Mouse (Mus musculus) embryonic facial prominence, embryonic 13.5 days (tissue): ENCODE data around the gene Cdk20. TPM values are rescaled to one million over a fixed set of nuclear protein-coding genes. Genes with fewer than 3 reads are reported as not detected.

ENCODE experiments used
- ATAC-seq: fragments of 200-750 bp; cut with Nextera tagmentation; 2 replicates; pipeline ENCODE4 v1.8.0; 2017; ENCODE audit warnings: low read depth; ENCODE audit not compliant: insufficient number of reproducible peaks, insufficient read depth, low FRiP score, low TSS enrichment
- H3K27ac ChIP-seq: fragments of 300-500 bp; sonication (generic); 2 replicates; pipeline ENCODE4 v1.5.1; 2015; ENCODE audit warnings: moderate library complexity, mild to moderate bottlenecking, inconsistent platforms
- H3K27me3 ChIP-seq: fragments of 300-500 bp; sonication (generic); 2 replicates; pipeline ENCODE4 v1.6.1; 2015; ENCODE audit warnings: mild to moderate bottlenecking, inconsistent platforms
- H3K36me3 ChIP-seq: fragments of 300-500 bp; sonication (generic); 2 replicates; pipeline ENCODE4 v1.6.1; 2015; ENCODE audit warnings: mild to moderate bottlenecking, inconsistent platforms
- H3K4me1 ChIP-seq: fragments of 300-500 bp; sonication (generic); 2 replicates; pipeline ENCODE4 v1.6.1; 2015; ENCODE audit warnings: inconsistent platforms
- H3K4me2 ChIP-seq: fragments of 300-500 bp; sonication (generic); 2 replicates; pipeline ENCODE4 v1.6.1; 2015; ENCODE audit warnings: moderate library complexity, mild to moderate bottlenecking, inconsistent platforms
- H3K4me3 ChIP-seq: fragments of 300-500 bp; sonication (generic); 2 replicates; pipeline ENCODE4 v1.5.1; 2015; ENCODE audit warnings: mild to moderate bottlenecking, inconsistent platforms
- H3K9ac ChIP-seq: fragments of 300-500 bp; sonication (generic); 2 replicates; pipeline ENCODE4 v1.6.1; 2015; ENCODE audit warnings: mild to moderate bottlenecking, inconsistent platforms
- H3K9me3 ChIP-seq: fragments of 300-500 bp; sonication (generic); 2 replicates; pipeline ENCODE4 v1.6.1; 2016; ENCODE audit warnings: inconsistent platforms
- WGBS: fragments of 180-500 bp; shearing (Covaris S2); methylation state at CpG from one replicate; pipeline ENCODE4 v1.1.7; 2015; ENCODE audit warnings: mixed read lengths; 5-methylcytosine and 5-hydroxymethylcytosine counted together
- polyA plus RNA-seq: library from polyadenylated mRNA; unstranded; fragments of >200 nt; fragmentation: Nextera tagmentation; extraction: Ambion mirVana; gene quantifications from 2 replicates; pipeline ENCODE4 v1.2.1, GENCODE M21; 2015

The Cdk20 gene
- polyA plus RNA-seq, 1 experiment from 2014 or later, result 15.8 TPM

GRCm38 (mm10) chr13:64403519-64403918 lies 28.6 kb upstream of the Cdk20 start:
- Histone ChIP-seq H3K27ac (no peak overlapping the region), H3K4me2 (no peak overlapping the region), H3K27me3 (no peaks in the 10 kb centered on the region), H3K4me1 (peaks cover 11% of the 10 kb centered on the region), H3K4me3 (no peak overlapping the region), H3K9me3 (no peaks in the 10 kb centered on the region), H3K9ac (no peak overlapping the region), H3K36me3 (no peaks in the 10 kb centered on the region)
- ATAC-seq, result no peak
- WGBS, result 36% methylated on average over 3 of the region's 3 CpGs

GRCm38 (mm10) chr13:64405550-64405949 lies 26.6 kb upstream of the Cdk20 start:
- Histone ChIP-seq H3K27ac (no peak overlapping the region), H3K4me1 (peaks cover 11% of the 10 kb centered on the region), H3K27me3 (no peaks in the 10 kb centered on the region), H3K4me2 (no peak overlapping the region), H3K9me3 (no peaks in the 10 kb centered on the region), H3K36me3 (no peaks in the 10 kb centered on the region), H3K9ac (no peak overlapping the region), H3K4me3 (no peak overlapping the region)
- WGBS, result 78% methylated on average over 6 of the region's 6 CpGs
- ATAC-seq, result no peak

GRCm38 (mm10) chr13:64407992-64408391 lies 24.1 kb upstream of the Cdk20 start:
- Histone ChIP-seq H3K4me2 (no peak overlapping the region), H3K4me1 (no peaks in the 10 kb centered on the region), H3K27ac (no peak overlapping the region), H3K4me3 (no peak overlapping the region), H3K9me3 (no peaks in the 10 kb centered on the region), H3K27me3 (no peaks in the 10 kb centered on the region), H3K36me3 (no peaks in the 10 kb centered on the region), H3K9ac (no peak overlapping the region)
- no peak for ATAC-seq
- 91% methylated on average over 5 of the region's 5 CpGs for WGBS

GRCm38 (mm10) chr13:64410604-64411003 lies 21.5 kb upstream of the Cdk20 start:
- ATAC-seq, result no peak
- Histone ChIP-seq H3K4me2 (no peak overlapping the region), H3K4me1 (no peaks in the 10 kb centered on the region), H3K27me3 (no peaks in the 10 kb centered on the region), H3K4me3 (no peak overlapping the region), H3K9ac (no peak overlapping the region), H3K36me3 (no peaks in the 10 kb centered on the region), H3K27ac (no peak overlapping the region), H3K9me3 (no peaks in the 10 kb centered on the region)
- WGBS, result 75% methylated on average over 5 of the region's 5 CpGs

DNA sequence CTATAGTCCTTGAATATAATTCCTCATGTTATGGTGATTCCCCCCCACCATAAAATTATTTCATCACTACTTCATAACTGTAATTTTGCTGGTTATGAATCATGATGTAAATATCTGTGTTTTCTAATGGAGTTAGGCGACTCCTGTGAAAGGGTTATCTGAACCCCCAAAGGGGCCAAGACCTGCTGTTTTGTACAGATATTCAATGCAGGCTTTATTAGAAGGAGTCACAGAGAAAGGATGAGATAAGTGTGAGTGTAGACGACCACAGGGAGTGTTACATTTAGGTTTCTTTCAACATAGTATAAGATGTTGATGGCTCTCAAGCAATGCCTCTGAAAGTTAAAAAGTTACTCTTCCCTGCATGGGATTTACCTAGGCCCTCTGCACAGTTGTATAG lies 20.8 kb upstream of the Cdk20 start:
- Histone ChIP-seq H3K27me3 (no peaks in the 10 kb centered on the region), H3K9ac (no peak overlapping the region), H3K4me3 (no peak overlapping the region), H3K4me2 (no peak overlapping the region), H3K4me1 (no peaks in the 10 kb centered on the region), H3K9me3 (no peaks in the 10 kb centered on the region), H3K36me3 (no peaks in the 10 kb centered on the region), H3K27ac (no peak overlapping the region)
- 78% methylated on average over 2 of the region's 2 CpGs for WGBS
- no peak for ATAC-seq

DNA sequence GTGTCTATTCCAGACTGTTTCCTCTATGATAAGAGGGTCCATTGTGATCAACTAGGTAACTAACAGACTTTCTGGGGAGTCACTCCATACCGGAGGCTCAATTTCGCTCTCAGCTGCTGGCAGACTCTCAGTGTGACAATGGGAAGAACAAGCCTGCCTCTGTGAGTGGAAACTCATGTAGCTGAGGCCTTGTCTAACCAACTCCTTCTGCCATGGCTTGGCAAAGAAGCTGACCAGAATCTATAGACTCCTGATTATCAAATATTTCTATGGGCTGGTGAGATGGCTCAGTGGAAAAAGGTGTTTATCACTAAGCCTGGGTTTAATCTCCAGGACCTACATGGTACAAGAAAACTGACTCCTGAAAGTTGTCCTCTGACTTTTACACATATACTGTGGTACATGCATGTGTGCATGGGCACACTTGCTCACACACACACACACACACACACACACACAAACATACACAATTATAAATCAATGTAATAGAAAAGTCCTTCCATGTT lies 19.3 kb upstream of the Cdk20 start:
- no peak overlapping the region for H3K4me3 ChIP-seq
- H3K36me3 ChIP-seq, result no peaks in the 10 kb centered on the region
- ATAC-seq, result no peak
- H3K4me2 ChIP-seq, result no peak overlapping the region
- H3K9ac ChIP-seq, result no peak overlapping the region
- H3K27me3 ChIP-seq, result no peaks in the 10 kb centered on the region
- H3K27ac ChIP-seq, result no peak overlapping the region
- 55% methylated on average over 2 of the region's 2 CpGs for WGBS
- no peaks in the 10 kb centered on the region for H3K9me3 ChIP-seq
- no peaks in the 10 kb centered on the region for H3K4me1 ChIP-seq

DNA sequence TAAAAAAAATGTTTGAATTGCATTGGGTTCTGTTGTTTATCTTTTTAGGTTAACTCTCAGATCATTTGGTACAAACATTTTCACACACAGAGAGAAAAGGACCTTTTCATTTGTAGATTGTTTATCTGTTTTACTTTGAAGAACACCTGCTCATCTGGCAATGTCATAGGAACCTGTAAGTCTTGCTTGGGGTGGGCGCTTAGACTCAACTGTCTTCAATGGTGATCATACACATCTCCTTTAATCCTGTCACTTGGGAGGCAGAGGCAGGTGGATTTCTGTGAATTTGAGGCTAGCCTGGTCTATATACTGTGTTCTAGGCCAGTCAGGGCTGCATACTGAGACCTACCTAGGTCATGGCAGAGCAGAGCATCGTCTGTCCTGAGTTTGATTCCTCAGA lies 16.5 kb upstream of the Cdk20 start:
- ATAC-seq, result no peak
- Histone ChIP-seq H3K4me1 (no peaks in the 10 kb centered on the region), H3K9me3 (no peaks in the 10 kb centered on the region), H3K9ac (no peak overlapping the region), H3K27me3 (no peaks in the 10 kb centered on the region), H3K27ac (no peak overlapping the region), H3K4me3 (no peak overlapping the region), H3K36me3 (no peaks in the 10 kb centered on the region), H3K4me2 (no peak overlapping the region)
- 80% methylated on average over 2 of the region's 2 CpGs for WGBS

GRCm38 (mm10) chr13:64416955-64417601 lies 15.0 kb upstream of the Cdk20 start:
- Histone ChIP-seq H3K9me3 (no peaks in the 10 kb centered on the region), H3K4me2 (no peak overlapping the region), H3K4me1 (no peaks in the 10 kb centered on the region), H3K9ac (no peak overlapping the region), H3K4me3 (no peak overlapping the region), H3K27ac (no peak overlapping the region), H3K27me3 (no peaks in the 10 kb centered on the region), H3K36me3 (no peaks in the 10 kb centered on the region)
- 46% methylated on average over 5 of the region's 5 CpGs for WGBS
- ATAC-seq, result peak; percentile 26; the same call in 1 of the 2 replicates

- 69% methylated on average over 1 of the region's 1 CpGs for WGBS
- Histone ChIP-seq H3K4me3 (no peak overlapping the region), H3K4me2 (no peak overlapping the region), H3K4me1 (no peaks in the 10 kb centered on the region), H3K27me3 (no peaks in the 10 kb centered on the region), H3K36me3 (no peaks in the 10 kb centered on the region), H3K27ac (no peak overlapping the region), H3K9ac (no peak overlapping the region), H3K9me3 (no peaks in the 10 kb centered on the region)
- no peak for ATAC-seq
Measured at GRCm38 (mm10) chr13:64420847-64421246, 11.3 kb upstream of the Cdk20 start.

GRCm38 (mm10) chr13:64421386-64421785 lies 10.7 kb upstream of the Cdk20 start:
- Histone ChIP-seq H3K9me3 (no peaks in the 10 kb centered on the region), H3K27ac (no peak overlapping the region), H3K36me3 (no peaks in the 10 kb centered on the region), H3K9ac (no peak overlapping the region), H3K4me2 (no peak overlapping the region), H3K4me1 (no peaks in the 10 kb centered on the region), H3K27me3 (no peaks in the 10 kb centered on the region), H3K4me3 (no peak overlapping the region)
- no peak for ATAC-seq
- WGBS, result 44% methylated on average over 3 of the region's 3 CpGs

GRCm38 (mm10) chr13:64421952-64422606 lies 10.0 kb upstream of the Cdk20 start:
- Histone ChIP-seq H3K27me3 (no peaks in the 10 kb centered on the region), H3K4me1 (no peaks in the 10 kb centered on the region), H3K4me3 (no peak overlapping the region), H3K36me3 (no peaks in the 10 kb centered on the region), H3K27ac (no peak overlapping the region), H3K4me2 (no peak overlapping the region), H3K9me3 (no peaks in the 10 kb centered on the region), H3K9ac (no peak overlapping the region)
- 80% methylated on average over 7 of the region's 7 CpGs for WGBS
- no peak for ATAC-seq

DNA sequence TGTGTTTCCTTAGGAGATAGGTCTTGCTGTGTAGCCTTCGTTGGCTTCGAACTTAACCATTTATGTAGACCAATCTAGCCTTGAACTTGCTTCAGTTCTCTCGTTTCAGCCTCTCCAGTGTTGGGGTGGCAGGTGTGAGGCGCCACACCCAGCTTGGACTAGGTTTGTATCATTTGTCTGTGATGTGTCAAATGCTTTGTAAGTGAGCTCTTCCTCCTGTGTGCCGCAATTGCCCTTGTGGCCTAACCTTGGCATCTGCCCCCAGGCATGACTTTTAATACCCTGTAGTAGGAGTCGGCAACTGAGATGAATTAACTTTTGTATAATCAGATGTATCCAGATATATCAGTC lies 9.5 kb upstream of the Cdk20 start:
- Histone ChIP-seq H3K4me2 (no peak overlapping the region), H3K9ac (no peak overlapping the region), H3K4me3 (no peak overlapping the region), H3K9me3 (no peaks in the 10 kb centered on the region), H3K36me3 (no peaks in the 10 kb centered on the region), H3K27me3 (no peaks in the 10 kb centered on the region), H3K27ac (no peak overlapping the region), H3K4me1 (no peaks in the 10 kb centered on the region)
- WGBS, result 82% methylated on average over 6 of the region's 6 CpGs
- ATAC-seq, result no peak
